Mouse (Mus musculus): ENCODE measurements at regions not wholly inside any gene's neighbourhood (a gene's known extent, or its start where the extent isn't known, plus 50 kb on each side); places are given as distances from the start of the nearest gene placed in this dataset.
"Not testable (repeated sequence)": the region's sequence is repeated elsewhere in the genome, so short reads cannot be mapped to it uniquely, and the experiment has no call there.

DNA sequence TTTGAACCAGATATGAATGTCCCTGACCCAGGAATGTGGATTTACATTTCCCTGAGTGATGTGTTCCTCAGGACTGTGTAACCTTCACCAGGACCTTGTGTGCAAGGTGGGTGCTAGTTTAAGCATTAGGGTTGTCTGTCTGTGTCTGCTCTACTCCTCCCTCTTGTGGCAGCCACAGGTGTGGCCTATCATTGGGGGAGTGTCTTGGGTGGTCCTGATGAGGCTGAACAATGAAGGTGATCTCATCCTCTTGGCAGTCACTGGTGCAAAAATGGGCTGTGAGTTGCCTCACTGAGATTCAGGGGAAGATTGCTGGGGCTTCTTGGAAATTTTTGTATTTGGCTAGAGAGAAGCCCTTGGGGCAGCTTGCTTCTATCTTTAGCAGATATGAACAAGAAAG, 179.4 kb upstream of the Ube2e1 start:
- no peak for DNase-seq

DNA sequence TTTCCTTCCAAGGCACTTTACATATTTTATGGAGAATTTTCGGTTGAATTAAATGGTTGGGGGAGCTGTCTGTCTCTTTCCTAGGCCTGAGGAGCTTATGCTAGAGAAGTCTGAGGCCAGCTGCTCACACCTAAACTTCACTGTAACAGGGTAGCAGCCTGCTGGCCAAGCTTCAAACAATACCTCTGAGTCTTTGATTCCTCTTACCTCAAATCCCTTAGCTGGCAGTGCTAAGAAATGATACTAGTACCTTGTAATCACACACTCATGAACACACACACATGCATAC, 176.6 kb upstream of the Ube2e1 start:
- DNase-seq: no peak

GRCm38 (mm10) chr14:18507582-18508358, 176.1 kb upstream of the Ube2e1 start:
- no peak for DNase-seq

DNA sequence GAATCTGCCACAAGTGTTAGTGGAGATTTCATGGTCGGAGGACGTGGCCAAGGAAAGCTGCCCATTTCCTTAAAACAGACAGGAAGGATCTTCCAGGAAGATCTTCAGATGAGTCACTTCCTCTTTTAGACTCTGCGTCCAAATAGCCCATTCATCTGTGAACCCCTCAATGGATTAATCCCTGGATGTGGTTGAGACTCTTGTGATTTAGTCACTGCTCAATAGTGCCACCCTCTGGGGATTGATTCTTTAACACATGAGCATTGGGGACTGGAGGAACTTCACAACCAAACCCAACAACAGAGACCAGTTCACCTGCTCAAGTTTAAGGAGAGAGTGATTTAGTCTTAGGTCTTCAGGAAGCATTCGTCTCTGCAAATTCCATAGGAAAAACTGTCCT, 174.5 kb upstream of the Ube2e1 start:
- DNase-seq: peak; percentile 21 to 27

DNA sequence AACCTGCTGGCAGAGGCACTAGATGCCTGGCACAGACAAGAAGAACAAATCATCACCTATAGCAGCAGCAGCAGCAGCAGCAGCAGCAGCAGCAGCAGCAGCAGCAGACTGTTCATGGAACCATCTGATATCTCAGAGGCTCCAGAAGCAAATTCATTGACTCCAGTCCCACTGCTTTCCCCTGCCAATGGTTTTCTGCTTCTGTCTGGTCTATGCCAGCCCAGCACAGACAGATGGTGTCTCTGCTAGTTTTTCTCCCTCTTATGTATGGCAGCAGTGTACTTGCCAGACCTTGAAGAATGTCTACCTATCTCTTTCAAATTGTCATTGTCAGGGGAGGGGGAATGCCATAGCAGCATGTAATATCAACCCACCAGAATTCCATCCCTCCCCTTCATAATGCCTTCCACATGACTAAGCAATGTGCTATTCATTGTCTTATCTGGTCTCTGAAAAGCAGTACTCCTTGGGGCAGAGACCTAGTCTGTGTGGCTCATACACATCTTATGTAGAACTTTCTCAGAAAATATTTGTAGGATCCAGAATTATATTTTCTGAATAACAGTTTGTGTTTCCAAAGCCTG, 168.7 kb upstream of the Ube2e1 start:
- no peak for DNase-seq

- DNase-seq: no peak
Observed at GRCm38 (mm10) chr14:18494048-18494447, 162.4 kb upstream of the Ube2e1 start.

GRCm38 (mm10) chr14:18486132-18486800, 154.6 kb upstream of the Ube2e1 start:
- DNase-seq: no peak

DNA sequence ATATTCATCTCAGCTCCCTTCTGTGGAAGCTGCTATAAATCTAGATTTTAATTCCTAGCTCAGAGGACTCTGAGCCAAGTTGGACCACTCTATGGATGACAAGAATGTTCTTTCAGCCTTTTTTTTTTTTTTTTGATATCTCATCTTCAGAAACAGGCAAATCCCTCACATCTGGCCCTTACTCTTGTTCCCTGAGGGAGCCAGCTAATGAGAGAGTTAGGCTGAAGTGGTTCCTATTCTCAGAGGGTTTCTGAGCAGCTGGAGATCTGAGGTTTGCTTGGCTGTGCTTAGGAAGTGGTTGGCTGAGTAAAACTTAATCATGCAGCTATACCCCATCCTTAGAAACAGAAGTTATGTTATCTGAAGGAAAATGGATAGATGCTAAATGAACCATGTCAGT, 153.9 kb upstream of the Ube2e1 start:
- DNase-seq: no peak

GRCm38 (mm10) chr14:18476795-18477320, 145.2 kb upstream of the Ube2e1 start:
- DNase-seq: peak in 1 of 2 experiments; percentile 10

DNA sequence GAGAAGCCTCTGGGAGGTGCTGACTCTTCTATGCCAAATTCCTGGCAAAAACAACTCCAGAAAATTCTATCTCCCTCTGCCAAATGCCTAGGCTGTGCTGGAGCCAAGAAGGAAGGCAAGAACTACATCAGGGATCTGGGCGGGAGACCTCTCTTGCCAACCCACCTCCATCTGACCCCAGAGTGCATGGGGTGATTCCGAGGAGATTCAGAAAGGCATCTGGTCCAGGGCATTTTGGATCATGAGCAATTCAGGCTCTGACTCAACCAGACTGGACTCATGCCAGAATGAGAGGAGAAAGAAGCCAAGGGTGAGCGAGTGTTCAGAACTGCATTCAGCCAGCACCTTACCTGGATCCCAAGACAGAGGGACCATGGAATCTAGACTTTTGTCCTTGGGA, 137.0 kb upstream of the Ube2e1 start:
- peak; percentile 44 to 64 for DNase-seq

GRCm38 (mm10) chr14:18466864-18467263, 135.2 kb upstream of the Ube2e1 start:
- not testable (repeated sequence) for DNase-seq

DNA sequence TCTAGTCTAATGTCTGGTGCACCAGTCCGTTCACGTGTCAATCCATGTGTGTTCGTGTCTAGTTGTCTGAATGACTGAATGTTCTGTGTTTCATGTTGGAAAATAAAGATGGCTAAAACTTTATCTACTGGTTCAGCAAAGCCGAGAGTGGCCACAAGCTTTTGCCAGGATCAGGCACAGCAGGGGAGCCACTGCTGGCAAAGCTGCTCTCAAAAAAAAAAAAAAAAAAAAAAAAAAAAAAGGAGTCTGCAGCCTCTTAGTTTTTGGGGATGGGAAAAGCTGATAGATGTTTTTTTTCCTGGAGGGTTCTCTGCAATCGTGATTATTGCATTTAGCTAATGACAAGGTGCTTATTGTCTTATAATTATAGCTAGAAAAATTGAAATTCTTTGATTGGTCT, 132.5 kb upstream of the Ube2e1 start:
- not testable (repeated sequence) for DNase-seq

DNA sequence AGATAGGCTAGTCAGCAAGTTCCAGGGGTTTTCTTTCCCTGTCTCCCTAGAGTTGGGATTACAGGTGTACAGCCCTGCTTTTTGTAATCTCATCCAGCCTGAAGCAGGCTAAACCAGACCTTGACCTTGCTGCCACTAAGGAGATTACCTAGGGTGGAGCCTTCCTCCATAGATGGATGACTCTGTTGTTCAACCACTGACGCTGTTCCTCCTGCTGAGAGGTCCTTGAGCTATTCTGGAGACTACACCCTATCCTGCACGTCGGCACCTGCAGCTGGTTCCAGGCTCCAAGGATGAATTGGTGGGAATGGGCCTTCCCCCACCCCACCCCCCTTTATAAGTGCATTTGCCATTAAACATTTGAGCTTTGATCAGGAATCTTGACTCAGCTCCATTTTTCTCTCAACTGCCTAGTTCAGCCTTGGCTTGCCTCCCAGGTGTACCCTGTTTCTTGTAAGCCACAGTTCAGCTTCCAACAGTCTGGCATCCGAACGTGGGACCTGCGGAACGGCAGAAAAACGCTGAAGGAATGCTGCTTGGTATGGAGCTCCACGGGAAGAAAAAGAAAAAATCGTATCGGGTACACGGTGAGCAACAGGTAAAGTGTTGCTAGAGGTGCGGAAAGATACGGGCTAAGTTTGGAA, 131.7 kb upstream of the Ube2e1 start:
- no peak for DNase-seq

GRCm38 (mm10) chr14:18462381-18462780, 130.7 kb upstream of the Ube2e1 start:
- DNase-seq: no peak

DNA sequence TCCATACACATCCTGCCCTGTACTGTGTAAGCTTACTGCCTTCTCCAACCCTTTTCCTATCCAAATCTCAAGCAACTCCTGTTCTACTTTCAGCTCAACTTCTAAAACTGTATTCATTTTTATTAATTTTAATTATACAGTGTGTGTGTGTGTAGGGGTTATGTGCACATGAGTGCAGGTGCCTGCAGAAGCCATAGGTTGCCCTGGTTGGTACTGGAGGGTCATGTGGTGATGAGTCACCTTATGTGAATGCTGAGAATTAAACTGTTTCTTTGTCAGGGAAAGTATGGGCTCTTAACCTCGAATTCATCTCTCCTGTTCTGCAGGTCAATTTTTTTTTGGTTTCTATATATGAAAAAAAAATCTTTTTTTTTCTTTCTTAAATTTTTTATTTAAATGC, 117.0 kb upstream of the Ube2e1 start:
- DNase-seq: no peak

DNA sequence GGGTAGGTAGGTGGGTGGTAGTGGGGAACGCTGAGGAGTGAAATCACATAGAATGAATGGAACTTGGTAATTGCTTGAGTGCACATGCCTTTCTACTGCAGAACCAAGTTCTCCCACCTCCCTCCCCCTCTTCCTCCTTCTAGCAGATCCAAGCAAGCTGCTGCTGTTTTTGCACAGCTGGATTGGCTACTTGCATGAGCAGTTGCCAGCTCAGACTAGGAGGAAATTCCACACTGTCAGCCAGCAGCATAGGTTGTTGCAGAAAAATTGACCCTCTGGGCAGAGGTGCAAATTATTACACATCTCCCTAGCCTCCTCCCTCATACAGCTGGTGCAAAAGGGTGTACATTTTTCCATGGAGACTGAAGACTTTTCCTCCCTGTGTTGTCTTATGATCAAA, 112.8 kb upstream of the Ube2e1 start:
- no peak for DNase-seq

DNA sequence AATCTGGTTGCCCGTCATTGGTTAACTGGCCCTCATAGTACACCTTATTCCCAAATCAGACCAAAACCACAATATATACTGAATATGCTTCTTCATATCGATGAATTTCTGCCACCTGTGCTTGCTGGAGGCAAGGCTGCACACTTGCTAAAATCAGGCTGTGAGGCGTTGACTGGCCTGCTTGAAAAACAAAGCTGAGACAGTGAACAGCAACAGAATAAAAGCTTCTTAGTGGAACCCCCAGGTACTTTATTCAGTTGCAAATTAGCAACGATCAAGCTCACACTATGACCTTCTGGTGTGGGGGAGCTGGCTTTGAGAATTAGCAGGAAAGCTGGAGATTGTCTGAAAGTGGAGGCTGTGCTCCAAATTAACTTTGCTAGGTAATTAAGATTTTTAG, 97.3 kb upstream of the Ube2e1 start:
- not testable (repeated sequence) for DNase-seq

- no peak for DNase-seq
Observed at GRCm38 (mm10) chr14:18425887-18426286, 94.2 kb upstream of the Ube2e1 start.

DNA sequence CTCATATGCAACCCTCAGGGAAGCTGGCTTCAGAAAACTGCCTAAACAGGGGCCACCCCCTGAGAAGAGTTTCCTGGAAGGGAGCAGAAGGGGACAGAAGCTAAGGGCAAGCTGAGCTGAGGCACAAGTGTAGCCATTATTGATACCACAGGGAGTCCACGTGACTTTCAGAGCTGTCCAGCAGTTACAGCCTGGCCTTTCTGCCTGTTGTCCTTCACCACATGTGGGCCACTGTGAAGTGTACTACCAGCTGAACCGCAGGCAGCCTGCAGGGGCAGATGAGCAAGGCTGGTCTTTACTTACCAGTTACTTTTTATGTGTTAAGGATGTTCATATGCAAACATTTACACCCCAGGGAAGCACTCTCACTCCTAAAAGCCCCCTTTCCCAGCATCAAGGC, 85.2 kb upstream of the Ube2e1 start:
- no peak for DNase-seq

- no peak for DNase-seq
Observed at GRCm38 (mm10) chr14:18416319-18416718, 84.7 kb upstream of the Ube2e1 start.

DNA sequence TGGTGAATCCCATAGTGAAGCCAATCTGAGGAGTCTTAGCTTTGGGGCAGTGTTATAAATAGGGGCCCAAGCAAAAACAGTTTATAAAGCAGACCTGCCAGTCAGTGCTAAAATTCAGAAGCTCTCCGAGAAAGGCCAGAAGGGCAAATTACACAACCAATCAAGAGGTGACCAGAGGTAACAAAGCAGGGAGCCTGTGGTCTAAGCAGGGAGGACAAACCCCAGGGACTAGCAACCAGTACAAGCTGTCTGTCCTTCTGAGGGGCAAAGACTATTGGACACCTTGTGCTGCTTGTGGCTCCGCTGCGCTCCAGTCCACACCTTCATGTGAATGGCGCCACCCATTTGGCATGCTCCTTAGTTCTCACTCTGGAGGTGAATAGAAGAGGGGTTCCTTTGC, 67.3 kb upstream of the Ube2e1 start:
- no peak for DNase-seq

- no peak for DNase-seq
Observed at GRCm38 (mm10) chr14:18396206-18396764, 64.6 kb upstream of the Ube2e1 start.

GRCm38 (mm10) chr14:18394071-18394745, 62.5 kb upstream of the Ube2e1 start:
- DNase-seq: no peak

Data from cerebellum, adult 18-20 months (tissue).